Mouse (Mus musculus) heart, postnatal 14 days (tissue): ENCODE data around the gene Tob1. TPM values are rescaled to one million over a fixed set of nuclear protein-coding genes. Genes with fewer than 3 reads are reported as not detected.

ENCODE experiments used
- DNase-seq, 2 experiments: peaks; one replicate each; pipeline ENCODE4 v3.0.0; 2021 to 2022
- intact Hi-C: fragments of 180-260 bp; cut with DNase I; formaldehyde crosslinking; loops from one replicate; pipeline ENCODE4 v1.15.1; 2025
- total RNA-seq, 2 experiments: library from RNA; stranded (reverse); gene quantifications; 2 replicates each; pipeline ENCODE4 v1.2.3; 2021

Tob1 gene
- total RNA-seq, 2 experiments from 2014 or later = 64.1 to 67.6 TPM

DNA sequence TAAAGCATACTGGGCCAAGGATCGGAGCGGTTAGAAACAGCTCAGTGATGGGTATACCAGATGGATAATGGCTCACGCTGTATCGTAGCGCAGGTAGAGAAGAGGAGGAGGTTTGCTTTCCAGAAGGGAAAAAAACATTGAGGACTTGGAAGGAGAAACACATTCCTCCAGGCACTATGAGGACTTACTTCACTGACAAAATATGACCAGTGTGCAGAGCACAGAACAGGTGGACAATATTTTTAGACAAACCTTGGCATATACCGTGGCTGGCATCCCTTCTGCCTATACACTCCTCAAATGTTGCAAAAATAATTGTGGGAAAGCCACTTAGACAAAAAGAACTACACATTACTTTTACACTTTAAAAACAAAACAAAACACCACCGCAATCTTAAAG, 10.0 kb downstream of the Tob1 start:
- intact Hi-C loops = no loop called here
- DNase-seq = no peak

DNA sequence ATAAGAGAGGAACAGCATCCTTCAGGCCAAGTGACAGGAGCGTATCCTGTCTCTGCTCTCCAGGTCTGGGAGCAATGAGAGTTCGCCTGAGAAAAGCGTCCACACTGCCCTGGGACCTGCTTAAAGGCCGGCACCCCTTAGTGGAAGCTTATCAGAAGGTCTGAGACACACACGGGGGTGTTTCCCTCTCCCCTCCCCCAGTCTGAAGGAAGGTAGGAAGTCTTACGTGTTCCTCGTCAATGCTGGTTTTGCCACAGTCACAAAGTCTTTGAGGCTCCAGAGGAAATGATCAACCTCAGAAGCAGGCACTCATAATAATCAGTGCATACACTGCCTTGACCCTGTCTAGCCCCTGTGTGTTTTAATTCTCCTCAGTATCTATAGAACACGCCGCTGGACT, 12.3 kb downstream of the Tob1 start:
- intact Hi-C loops = no loop called here
- DNase-seq = no peak

DNA sequence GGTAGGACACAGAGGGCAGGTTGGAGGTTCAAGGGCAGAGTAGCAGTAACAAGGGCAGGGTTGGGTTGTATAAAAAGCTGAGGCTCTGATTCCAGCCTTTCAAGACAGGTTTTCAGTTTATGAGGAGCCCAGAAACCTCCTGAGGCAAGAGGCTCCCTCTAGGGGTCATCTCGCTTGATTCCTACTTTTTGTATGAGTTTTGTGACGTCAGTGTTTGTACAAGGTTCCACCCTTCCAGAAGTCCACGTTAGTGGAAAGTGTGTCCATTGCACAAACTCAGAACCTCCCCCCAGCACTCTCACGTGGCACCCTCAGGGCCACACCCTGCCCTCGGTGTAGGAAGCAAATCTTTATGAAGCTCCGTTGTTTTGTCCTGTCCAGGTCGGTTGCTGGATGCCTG, 14.7 kb downstream of the Tob1 start:
- intact Hi-C loops = loop anchor here (1.0 to 2.0 kb wide), 3 partner anchors 13 to 97 kb away; no protein-coding TSS in a partner anchor
- DNase-seq = peak; percentile 38 to 65

DNA sequence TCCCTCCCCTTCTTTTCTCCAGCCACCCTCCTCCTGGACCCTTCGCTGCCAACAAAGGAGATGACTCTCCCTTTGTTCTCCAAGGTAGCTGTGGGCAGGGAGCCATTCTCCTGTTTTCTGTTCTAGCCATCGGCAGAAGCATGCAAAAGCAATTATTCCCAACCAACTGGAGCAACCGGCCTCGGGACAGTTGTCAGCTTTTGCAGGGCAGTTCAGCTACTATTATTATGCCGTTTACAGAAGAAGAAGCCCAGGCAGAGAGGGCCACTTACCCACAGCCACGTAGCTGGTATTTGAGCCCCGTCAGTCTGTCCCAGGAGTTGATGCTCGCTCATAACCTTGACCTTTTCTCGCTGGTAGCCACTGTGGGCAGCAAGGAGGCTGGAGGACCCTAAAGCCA, 17.2 kb downstream of the Tob1 start:
- no peak for DNase-seq
- intact Hi-C loops = no loop called here

DNA sequence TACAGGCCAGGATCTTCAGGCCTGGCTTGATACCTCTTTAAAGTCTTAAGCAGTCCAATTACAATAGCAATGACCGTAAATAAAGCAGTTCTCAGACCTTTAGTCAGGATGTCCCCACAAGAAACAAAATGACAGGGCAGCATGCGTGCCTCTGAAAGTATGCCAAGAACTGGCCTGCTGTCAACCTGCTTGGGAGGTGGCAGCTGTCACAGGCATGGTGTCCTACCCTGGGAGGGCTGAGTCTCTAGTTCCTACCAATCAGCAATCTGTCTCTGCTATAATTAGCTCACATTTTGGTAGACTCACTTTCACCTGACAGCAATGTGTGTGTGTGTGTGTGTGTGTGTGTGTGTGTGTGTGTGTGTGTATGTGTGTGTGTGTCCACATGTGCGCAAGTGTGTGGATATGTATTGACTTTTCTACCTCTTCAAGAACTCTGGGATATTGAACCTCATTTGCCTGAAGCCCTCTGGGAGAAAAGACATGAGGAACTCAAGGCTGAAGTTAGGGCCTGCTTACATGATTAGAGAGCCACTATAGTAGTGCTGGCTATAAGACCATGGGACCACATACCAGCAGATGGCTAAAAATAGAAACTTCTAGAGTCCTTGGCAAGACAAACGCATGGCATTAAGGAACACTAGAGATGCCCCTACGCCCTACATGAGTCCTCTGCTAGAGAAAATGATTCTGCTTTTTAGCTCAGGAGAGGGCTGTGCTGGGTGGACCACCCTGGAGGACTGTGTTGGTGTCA, 18.1 kb downstream of the Tob1 start:
- peak; percentile 45 to 70 for DNase-seq
- intact Hi-C loops = no loop called here

DNA sequence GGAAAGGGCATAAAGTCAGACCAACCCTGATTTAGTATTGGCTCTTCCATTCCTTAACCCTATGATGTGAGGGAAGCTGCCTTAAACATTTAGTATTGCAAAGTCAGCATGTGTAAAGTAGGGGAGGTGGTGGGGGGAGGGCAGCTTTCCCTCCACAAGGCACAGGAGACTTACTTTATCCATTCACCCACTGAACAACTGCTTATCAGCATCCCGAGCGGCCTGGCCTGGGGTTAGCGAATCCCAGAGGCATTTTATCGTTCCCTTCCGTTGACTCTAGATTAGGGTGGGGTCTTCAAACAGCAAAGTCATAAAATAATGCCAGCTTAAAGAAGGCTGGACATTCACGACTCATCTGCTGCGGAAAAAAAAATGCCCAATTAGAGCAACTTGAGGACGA, 19.0 kb downstream of the Tob1 start:
- intact Hi-C loops = no loop called here
- no peak for DNase-seq

DNA sequence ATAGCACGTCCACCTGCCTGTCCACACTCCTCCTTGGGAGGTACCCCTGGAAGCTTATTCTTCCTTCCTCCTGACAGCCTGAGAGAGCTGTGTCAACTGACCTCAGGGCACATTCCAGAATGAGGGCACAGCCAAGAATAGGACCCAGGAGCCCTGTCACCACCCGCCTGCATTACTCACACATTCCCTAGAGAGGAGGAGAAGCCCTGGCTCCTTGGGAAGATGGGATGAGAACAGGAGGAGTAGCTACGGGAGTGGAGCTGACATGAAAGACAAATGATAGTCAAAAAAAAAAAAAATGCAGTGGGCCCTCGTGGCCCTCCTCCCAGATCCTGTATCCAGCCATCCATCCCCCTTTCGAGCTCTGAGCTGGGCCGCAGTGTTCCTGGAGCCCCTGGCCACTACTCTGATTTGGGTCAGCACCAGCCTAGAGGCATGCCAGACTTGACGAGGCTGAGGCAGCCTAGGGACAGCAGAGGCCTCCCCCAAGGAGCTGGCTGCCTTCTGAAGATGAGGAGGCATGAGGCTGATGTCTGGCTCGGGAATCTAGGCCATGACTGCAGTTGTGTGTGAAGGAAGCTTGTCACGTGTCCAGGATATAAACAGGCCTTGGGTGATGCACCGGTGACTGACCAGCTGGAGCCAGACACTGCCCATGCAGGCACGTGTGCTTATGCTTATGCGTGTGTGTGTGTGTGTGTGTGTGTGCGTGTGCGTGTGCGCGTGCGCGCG, 20.7 kb downstream of the Tob1 start:
- peak in 1 of 2 experiments; percentile 58 for DNase-seq
- intact Hi-C loops = no loop called here

DNA sequence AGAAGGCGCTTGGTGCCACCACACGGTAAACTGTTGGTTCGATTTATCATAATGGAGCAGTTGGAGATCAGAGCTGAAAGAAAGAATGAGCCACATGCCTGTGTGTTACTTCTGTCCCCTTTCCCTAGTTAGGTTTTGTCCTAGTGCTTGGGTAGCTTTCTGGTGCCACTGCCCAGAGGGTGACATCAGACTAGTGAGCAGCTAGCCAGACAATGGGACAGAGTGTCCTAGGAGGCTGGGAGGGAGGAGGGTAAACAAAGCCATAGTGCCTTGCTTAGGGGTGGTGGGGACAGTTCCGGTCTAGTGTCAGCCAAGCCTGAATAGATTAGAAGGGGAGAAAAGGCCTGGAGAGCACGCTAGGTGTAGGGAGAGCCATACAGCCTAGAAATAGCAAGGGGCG, 22.2 kb downstream of the Tob1 start:
- DNase-seq = peak; percentile 38 to 39
- intact Hi-C loops = no loop called here

DNA sequence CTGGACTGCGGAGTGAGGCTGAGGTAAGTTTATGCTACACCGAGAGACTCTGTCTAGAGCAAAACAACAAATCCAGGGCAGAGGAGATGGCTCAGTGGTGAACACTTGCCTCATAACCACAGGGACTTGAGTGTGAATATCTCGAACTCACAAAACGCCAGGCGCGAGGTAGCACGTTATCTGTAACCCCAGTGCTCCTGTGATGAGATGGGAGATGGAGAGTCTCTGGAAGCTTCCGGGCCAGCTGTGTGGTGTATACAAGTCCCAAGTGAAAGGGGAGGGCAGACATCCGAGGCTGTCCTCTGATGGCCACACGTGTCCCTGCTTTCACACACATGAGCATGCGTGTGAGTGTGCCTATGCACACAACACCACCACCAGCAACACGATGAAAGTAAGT, 23.1 kb downstream of the Tob1 start:
- no peak for DNase-seq
- intact Hi-C loops = no loop called here

DNA sequence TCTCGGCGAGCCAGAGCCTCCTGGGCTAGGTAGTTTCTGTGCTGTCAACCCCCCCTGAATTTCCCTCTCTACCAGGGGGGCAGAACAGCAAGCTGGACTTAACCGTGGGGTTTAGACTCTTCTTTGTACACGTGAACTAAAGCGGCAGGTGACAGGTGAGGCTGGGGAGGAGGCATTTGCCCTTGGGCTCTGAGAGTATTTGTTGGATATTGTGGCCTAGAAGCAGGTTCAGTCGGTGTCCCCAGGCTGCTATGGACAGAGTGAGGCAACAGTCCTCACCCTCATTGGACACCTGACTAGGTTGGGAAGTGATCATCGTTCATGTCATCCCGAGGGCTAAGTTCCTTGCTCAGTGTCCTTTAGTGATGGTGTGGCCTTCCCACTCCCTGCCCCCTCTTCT, 23.6 kb downstream of the Tob1 start:
- intact Hi-C loops = loop anchor here (5.0 kb wide), 1 partner anchor 167 kb away; no protein-coding TSS in a partner anchor
- no peak for DNase-seq

DNA sequence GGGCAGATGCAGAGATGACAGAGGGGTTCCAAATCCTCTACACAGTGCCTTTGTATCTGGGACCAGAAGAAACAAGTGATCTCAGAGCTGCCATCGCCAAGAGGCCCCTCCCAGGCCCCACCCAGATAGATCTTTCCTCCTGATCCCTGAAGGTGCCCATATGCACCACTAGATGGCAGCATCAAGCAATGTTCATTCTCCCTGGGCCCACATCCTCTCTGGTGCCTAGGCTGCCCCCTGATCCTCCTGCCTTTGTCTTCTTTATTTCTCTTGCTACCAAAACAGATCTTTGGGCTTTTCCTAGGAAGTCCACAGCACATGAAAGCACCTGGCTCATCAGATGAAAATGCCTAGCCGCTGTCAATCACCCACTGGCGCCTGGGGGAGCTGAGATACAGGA, 24.8 kb downstream of the Tob1 start:
- peak; percentile 61 to 73 for DNase-seq
- intact Hi-C loops = loop anchor here (1.0 to 5.0 kb wide), 3 partner anchors 39 to 251 kb away; partner anchors contain the start of gene Spata20

DNA sequence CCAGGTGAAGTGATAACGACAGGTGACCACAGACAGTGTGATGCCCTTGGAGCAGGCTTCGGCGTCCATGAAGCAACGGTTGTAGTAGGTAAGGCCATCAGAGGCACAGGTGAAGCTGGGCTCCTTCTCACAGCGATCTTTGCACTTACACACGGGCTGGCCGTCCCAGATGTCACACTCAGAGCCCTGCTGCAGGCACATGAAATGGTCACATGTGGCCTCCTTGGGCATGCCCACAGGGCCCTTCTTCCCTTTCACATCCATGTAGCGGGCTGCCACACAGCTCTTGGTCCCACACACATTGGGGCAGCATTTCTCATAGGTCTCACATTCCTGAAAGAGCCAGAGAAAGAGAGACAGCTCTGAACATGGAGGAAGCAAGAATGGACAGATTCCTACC, 27.5 kb downstream of the Tob1 start:
- DNase-seq = no peak
- intact Hi-C loops = loop anchor here (5.0 kb wide), 1 partner anchor 164 kb away; no protein-coding TSS in a partner anchor

DNA sequence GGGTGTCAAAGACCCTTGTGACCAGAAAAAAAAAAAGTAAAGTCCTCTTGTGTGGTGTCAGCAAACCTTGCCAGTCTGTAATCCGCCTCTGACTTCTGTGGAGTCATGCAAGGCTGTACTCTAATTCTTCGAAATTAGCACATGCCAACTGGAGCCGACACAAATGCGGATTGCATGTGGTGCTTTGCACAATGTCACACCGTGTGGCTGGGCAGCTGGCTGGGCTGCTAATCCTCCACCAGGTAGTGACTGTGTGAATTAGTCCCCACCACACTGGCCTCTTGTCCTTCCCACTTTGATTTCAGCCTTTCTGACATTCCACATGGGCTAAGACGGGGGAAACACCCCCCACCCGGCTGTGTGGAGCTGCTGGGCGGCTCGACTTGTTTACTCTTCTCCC, 28.5 kb downstream of the Tob1 start:
- no peak for DNase-seq
- intact Hi-C loops = loop anchor here (5.0 kb wide), 1 partner anchor 163 kb away; no protein-coding TSS in a partner anchor

DNA sequence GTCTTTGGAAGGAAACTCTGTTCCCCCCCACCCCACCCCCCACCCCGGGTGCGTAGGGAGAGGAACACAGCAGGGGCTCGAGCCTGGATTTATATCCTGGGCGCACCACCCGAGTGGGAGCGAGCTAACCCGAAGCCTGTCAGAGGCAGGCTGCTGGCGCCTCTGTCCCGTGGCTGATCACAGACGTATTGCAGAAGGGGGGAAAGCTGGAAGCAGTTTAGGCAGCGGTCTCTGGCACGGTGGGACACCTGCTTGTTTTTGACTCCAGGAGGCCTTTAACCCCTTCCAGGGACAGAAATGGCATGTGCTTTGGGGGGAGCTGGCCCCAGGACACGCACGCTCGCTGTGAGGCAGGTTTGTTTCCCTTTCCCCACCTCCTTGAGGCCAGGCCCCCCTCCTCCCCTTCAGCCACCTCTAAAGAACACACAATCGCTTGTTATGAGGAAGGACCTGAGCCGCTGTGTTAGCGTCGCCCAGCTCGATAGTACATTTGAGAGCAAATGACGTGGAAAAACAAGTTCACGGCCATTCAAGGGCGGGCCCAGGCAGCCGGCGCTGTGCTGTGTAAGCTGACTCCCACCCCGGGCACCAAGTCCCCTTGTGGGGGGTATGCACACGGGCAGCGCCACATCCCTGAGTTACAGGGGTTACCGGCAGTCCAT, 31.6 kb downstream of the Tob1 start:
- intact Hi-C loops = no loop called here
- peak in 1 of 2 experiments; percentile 43 for DNase-seq

DNA sequence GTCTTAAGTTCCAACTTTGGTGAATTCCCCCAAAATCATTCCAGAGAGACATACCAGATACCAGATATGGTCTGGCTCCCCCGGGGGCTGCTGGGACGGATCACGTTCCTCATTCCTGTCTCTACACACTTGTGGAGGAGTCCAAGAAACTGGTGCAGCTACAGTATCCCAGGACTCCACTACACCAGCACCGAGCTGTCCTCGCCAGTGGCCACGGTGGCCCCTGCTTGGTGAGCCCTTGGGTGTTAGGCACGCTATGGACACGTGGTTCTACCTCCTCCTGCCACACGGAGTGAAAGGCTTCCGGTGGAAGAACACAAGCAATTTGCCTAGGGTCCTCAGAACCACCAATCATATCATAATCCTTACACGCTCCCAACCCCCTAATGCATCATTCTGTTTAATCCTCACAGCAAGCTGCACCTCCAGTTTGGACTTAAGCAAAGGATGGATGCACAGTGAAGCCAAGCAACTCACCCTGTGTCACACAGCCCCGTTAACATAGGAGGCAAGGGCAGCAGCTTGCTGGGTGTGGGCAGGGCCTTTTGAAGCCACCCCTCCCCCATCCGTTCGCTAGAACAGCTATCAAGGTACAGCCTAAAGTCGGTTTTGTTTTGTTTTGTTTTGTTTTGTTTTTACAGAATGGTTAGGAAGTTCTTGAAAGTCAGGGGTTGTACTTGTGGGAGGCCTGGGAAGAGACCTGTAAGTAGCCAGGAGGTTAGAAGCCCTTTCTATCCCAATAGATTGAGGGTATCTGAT, 32.3 kb downstream of the Tob1 start:
- intact Hi-C loops = no loop called here

DNA sequence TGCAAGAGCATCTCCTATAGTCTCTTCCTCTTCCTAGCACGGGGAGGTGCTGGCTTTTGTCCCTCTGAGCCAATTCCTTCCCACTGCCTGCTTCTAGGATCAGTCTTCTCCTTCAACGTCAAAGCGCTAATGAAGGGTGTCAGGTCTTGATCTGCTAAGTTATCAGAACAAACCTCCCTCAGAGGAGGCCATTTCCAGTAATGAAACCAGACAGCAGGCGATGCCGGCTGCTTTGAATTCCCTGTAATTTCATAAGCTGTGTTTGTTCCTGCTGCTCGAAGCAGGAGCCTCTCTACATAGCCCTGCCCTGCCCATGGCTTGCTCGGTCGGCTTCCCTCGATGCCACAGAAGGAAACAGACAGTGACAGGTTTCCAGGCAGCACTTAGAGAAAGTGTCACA, 33.1 kb downstream of the Tob1 start:
- no peak for DNase-seq
- intact Hi-C loops = no loop called here

More for the DNA sequence above, 32.3 kb downstream of the Tob1 start:
- DNase-seq = no peak

DNA sequence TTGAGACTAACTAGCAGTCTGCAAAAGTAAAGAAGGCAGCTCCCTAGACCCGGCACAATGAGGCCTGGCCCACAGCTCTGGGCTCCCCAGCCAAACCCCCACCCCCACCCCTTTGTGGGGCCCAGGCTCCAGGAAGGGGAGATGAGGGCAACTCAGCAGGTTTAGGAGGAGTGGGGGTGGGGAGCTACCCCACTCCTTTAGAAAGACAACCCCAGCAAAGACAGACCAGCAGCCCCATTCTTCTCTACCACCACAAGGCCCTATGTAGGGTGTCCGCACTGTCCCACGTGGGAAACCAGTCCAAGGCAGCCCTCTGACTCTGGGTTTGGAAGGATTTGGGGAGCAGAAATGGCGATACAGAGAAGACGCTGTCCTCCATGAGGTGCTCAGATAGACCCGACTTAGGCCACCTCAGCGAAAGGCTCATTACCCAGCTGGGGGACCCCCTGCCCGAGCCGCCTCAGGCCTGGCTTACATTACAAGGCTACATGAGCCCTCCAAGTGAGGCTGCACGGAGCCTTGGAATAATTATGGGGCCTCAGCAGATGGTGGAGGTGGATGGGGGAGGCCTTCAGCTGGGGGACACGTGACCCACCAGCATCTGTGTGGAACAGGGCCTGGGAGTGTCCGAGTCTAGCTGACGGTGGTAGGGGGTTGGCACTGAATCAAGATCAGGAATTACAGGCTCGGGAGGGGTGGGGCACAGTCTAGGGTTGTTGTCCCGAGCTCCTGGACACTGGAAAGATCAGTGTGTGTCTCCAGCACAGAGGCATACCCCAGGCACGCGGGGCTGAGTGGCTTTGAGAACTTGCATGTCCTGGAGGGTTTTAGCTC, 34.9 kb downstream of the Tob1 start, which contains the start of gene Wfikkn2:
Wfikkn2 (minus strand) TSS at position 51 of the 834 bp plus-strand sequence.
- no peak for DNase-seq
- intact Hi-C loops = no loop called here

DNA sequence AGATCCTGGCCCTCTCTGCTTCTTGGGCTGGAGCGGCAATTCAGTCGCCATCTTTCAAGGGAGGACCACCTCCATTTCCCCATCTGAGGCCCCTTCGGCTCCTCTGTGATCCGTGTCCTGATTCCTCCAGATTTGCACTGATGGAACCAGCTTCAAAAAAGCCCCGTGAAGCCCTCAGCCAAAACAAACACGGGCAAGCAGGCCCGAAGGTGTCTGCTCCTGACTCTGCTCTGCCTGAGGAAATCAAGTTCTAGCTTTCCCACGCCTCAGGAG, 35.5 kb downstream of the Tob1 start:
- DNase-seq = no peak
- intact Hi-C loops = no loop called here

DNA sequence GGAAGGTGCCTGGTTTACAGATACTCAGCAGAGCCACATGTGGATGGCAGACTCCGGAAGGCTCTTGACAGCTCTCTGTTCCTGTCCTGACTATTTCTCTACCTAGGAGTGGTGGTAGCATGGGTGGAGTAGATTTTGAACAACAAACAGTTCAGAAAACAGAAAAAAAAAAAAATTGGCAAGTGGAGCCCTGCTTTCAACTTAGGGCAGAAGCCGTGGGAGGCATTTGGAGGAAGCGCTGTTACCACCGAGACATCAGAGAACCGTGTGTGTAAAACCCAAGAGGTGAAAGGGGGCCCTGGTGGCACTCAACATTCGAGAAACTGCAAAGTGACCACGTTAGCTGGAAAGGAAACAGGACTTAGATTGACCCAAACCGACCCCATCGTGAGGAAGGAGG, 41.9 kb downstream of the Tob1 start:
- intact Hi-C loops = no loop called here
- DNase-seq = no peak

DNA sequence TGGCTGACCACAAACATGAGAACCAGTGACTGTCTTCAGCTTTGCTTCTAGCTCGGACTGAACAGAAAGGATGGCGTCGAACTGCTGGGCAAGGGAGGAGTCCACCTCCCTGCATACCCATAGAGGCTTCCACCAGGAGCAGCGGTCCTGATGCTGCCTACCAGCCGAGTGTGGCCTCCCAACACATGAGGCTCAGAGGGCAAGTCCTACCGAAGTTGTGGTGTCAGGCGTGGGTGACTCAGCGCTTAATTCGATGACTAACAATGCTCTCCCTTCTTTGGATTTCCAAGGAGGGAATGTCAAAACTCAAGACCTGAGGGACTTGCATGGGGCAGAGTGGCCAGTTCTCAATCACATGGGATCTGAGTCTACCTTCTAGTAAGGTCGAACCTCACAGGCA, 42.4 kb downstream of the Tob1 start:
- DNase-seq = no peak
- intact Hi-C loops = no loop called here
